Mouse (Mus musculus) stomach, postnatal 0 days (tissue): Measurements from ENCODE around the gene Hpcal1.

Source experiments
- CTCF ChIP-seq: IDR thresholded peaks from 2 replicates; pipeline ENCODE4 v1.5.1; 2016; ENCODE audit warnings: antibody characterized with exemption, low read depth, mild to moderate bottlenecking, moderate library complexity
- EP300 ChIP-seq: optimal IDR thresholded peaks from 2 replicates; pipeline ENCODE3; 2016; ENCODE audit warnings: antibody characterized with exemption

GRCm38 (mm10) chr12:17657561-17658195, 33.0 kb upstream of the Hpcal1 start:
- no peak for TF ChIP-seq CTCF
- no peak for TF ChIP-seq EP300
